Mouse (Mus musculus) heart, postnatal 25 days (tissue): ENCODE measurements around the gene Lgi2. TPM values are rescaled to one million over a fixed set of nuclear protein-coding genes. Genes with fewer than 3 reads are reported as not detected.

Experiments
- DNase-seq: peaks from one replicate; pipeline ENCODE4 v3.0.0; 2022; ENCODE audit warnings: low spot score
- intact Hi-C: fragments of 180-260 bp; cut with DNase I; formaldehyde crosslinking; loops from one replicate; pipeline ENCODE4 v1.15.1; 2025
- total RNA-seq, 2 experiments: library from RNA; stranded (reverse); gene quantifications; 2 replicates each; pipeline ENCODE4 v1.2.3; 2021

The Lgi2 gene
- total RNA-seq, 2 experiments from 2014 or later = 0.42 to 0.49 TPM

- intact Hi-C loops = no loop called here
- no peak for DNase-seq
These were observed 22.5 kb downstream of the Lgi2 start for GRCm38 (mm10) chr5:52543770-52544169.

GRCm38 (mm10) chr5:52540186-52540585 lies 26.1 kb downstream of the Lgi2 start:
- DNase-seq = no peak

DNA sequence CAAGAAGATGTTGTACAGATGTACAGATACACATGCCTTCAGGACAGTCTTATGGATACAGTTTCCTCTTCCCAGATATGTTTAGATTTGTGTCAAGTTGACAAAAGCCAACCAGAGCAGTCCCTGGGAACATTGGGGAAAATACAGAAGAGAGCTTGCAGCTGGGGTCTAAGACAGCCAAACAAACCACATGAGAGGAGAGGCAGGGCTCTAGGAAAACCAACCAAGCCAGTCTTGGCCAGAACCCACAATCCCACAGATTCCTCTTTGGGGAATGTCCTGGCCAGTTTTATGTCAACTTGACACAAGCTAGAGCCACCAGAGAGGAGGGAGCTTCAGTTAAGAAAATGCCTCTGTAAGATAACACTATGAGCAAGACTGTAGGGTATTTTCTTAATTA lies 26.8 kb downstream of the Lgi2 start:
- intact Hi-C loops = no loop called here
- no peak for DNase-seq

More at GRCm38 (mm10) chr5:52540186-52540585, 26.1 kb downstream of the Lgi2 start:
- intact Hi-C loops = no loop called here

- DNase-seq = no peak
- intact Hi-C loops = no loop called here
These were observed 29.2 kb downstream of the Lgi2 start for GRCm38 (mm10) chr5:52537024-52537423.

DNA sequence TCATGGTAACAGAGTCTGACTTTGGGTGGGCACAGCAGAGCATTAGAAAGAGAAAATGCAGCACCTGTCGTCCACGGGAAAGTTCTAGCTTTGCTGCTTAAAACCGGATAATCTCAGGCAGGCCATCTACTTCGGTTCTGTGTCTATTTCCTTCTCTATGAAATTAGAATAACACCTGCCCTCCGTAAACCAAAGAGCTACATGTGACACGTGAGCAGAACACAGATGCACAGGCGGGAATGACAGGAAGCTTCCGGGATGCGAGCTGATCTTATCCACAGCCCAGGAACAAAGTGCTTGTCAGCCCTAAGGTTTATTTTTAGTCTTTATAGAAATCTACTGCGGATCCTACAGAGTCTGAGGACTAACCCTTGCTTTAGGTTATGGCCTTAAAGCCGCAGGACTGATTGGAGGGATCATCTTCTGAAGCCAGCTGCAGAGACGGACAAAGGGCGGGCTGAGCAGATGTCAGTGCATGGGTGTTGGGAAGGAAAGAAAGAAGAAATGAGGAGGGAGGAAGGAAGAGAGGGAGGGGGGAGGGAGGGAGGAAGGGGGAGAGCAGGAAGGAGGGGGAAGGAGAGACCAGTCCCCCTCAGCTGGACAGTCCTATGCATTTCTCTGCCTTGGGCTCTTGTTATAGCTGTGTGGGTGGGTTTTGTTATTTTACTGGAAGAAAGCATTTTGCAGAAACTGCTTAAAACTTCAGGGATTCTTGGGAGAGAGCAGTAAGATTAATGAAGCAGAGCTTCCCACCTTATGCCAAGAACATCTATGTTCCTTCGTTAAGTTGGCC lies 31.3 kb downstream of the Lgi2 start:
- DNase-seq = no peak
- intact Hi-C loops = no loop called here

- DNase-seq = no peak
- intact Hi-C loops = no loop called here
These were observed 32.6 kb downstream of the Lgi2 start for GRCm38 (mm10) chr5:52533705-52534104.

- intact Hi-C loops = no loop called here
- DNase-seq = no peak
These were observed 37.7 kb downstream of the Lgi2 start for GRCm38 (mm10) chr5:52528545-52528944.

DNA sequence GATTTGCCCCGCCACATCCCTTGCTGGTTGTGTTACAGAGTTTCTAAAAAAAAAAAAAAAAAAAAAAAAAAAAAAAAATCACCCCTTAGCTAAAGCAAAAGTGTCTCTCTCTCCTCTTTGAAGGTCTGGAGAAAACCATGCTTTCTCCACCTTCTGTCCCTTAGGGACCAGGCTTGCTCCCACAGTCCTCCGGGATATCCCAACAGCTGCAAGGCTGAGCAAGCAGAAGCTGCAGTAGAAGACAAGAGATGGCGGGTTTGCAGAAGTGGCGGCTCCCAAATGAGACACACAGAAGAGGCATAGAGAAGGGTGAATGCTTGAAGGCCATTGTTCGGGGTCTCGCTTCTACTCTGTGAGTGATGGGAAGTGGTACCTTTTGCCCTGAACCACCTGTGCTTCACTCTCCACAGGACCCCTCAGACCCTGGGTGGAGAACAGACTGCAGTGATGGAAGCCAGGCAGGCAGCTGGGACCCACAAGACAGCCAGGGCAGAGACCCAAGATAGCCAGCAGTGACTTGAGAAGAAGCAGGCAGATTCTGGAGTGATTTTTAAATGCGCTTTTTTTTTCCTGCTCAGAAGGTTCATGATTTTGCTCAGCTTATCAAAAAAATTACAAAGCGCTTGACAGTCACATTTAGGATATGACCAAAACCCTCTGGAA lies 39.8 kb downstream of the Lgi2 start:
- intact Hi-C loops = no loop called here
- DNase-seq = no peak

DNA sequence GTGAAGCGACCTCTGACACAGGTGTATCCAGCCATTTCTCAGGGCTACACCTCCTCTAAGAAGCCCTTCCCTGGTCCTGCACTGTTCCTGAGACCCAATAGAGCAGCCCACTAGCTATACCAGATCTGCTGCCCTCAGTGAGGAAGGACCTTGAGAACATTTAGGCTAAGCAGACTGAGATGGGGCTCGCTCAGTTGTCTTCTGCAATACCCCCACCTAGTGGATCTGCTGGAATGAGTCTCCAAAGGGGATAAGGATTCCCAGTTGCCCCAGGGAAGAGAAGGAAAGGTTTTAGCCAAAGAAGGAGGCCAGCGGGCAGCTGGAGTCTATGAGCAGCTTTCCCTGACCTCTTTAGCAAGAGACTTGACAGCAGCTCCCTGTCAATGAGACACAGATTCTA lies 42.1 kb downstream of the Lgi2 start:
- DNase-seq = no peak
- intact Hi-C loops = loop anchor here (5.0 kb wide), 1 partner anchor 407 kb away; no protein-coding TSS in a partner anchor

DNA sequence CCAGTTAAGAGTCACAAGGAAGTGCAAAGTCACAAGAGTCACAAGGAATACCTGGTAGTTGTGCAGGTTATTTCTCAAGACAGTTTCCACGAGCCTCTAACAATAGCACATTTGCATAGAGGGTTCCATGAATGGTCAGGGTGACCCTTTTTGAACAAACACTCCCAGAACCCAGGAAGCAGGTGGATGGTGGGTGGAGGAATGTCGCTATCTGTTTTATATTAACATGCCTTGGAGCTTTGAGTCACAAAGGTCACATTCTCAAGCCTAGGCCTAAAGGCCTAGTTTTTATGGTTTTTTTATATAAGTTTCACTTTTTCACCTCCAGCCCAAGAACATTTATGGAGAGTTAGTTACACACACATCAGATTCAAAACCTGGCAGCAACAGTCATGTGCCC lies 46.3 kb downstream of the Lgi2 start:
- intact Hi-C loops = loop anchor here (5.0 to 10.0 kb wide), 3 partner anchors 245 to 403 kb away; no protein-coding TSS in a partner anchor
- DNase-seq = no peak

GRCm38 (mm10) chr5:52516072-52516476 lies 50.2 kb downstream of the Lgi2 start:
- intact Hi-C loops = loop anchor here (5.0 to 10.0 kb wide), 2 partner anchors 241 to 306 kb away; no protein-coding TSS in a partner anchor
- DNase-seq = no peak

DNA sequence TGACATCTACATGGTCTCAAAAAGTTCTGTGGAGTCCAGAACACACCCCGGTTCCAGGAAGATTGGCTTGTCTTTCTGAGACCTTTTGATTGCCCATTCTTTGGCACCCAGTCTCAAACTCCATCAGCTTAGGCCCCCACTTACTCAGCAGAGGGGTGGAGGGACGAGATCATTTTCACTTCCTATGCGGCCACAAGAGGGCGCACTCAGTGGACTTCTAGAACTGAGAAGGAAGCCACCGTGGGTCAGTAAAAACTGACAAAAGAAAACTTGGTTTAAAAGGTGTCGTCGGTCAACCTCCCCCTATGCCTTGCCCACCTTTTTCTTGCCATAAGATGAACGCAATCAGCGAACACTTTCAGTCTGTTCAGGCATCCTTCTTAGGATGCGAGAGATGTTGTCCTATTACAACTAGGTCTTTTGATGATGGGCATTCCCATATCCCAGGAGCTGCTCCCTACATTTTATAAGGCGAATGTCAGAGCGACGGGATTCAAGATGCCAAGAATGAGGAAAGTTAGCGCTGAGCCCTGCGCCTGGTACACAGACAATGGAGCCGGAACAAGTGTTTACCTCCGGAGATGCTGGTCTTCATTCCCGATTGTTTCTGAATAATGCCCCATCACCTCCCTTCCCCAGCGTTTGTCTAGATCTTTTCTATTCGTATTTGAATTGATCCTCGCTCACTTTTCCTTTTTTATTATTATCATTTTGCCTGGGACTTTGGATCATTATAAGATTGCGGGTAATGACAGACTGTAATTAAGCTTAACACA lies 50.8 kb downstream of the Lgi2 start:
- intact Hi-C loops = loop anchor here (2.0 to 10.0 kb wide), 3 partner anchors 39 to 307 kb away; no protein-coding TSS in a partner anchor
- DNase-seq = no peak

GRCm38 (mm10) chr5:52511089-52511488 lies 55.2 kb downstream of the Lgi2 start:
- DNase-seq = no peak
- intact Hi-C loops = loop anchor here (10.0 kb wide), 1 partner anchor 236 kb away; no protein-coding TSS in a partner anchor

- intact Hi-C loops = no loop called here
- no peak for DNase-seq
These were observed 56.8 kb downstream of the Lgi2 start for GRCm38 (mm10) chr5:52509416-52509815.

- DNase-seq = no peak
- intact Hi-C loops = no loop called here
These were observed 61.6 kb downstream of the Lgi2 start for GRCm38 (mm10) chr5:52504666-52505065.

- intact Hi-C loops = no loop called here
- DNase-seq = no peak
These were observed 62.1 kb downstream of the Lgi2 start for GRCm38 (mm10) chr5:52504148-52504547.

DNA sequence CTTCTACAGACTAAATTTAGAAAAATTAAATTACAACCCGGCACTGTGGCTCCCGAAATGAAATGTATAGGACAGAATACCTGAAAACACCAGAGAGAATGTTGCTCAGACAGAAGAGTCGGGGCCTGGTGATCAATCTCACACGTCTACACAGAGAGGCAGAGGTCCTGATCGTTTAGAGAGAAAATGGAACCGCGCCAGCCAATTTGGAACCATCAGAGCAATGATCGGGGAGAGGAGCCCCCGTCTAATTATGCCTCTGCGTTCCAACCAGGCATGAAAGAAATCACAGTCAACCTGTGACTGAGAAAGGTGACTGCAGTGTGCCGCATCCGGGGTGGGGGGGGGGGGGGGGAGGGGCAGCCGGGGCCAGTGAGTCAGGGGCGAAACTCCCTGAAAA lies 70.6 kb downstream of the Lgi2 start:
- intact Hi-C loops = no loop called here
- no peak for DNase-seq

DNA sequence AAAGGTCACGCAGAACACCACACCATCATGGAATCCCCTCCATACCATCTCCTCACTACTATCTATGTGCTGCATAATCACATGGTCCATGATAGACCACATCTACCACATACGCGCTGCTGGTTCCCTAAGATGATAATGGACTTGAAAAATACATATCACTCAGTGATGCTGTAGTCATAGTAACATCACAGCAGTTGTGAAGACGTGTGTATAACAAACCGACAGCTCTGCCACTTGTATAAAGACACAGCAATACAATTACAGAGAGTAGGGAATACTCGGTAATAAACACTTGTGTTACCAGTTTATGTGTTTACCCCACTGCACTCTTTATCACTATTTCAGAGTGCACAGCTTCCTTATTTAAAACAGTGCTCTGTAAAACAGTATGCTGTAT lies 74.8 kb downstream of the Lgi2 start:
- DNase-seq = no peak
- intact Hi-C loops = no loop called here

DNA sequence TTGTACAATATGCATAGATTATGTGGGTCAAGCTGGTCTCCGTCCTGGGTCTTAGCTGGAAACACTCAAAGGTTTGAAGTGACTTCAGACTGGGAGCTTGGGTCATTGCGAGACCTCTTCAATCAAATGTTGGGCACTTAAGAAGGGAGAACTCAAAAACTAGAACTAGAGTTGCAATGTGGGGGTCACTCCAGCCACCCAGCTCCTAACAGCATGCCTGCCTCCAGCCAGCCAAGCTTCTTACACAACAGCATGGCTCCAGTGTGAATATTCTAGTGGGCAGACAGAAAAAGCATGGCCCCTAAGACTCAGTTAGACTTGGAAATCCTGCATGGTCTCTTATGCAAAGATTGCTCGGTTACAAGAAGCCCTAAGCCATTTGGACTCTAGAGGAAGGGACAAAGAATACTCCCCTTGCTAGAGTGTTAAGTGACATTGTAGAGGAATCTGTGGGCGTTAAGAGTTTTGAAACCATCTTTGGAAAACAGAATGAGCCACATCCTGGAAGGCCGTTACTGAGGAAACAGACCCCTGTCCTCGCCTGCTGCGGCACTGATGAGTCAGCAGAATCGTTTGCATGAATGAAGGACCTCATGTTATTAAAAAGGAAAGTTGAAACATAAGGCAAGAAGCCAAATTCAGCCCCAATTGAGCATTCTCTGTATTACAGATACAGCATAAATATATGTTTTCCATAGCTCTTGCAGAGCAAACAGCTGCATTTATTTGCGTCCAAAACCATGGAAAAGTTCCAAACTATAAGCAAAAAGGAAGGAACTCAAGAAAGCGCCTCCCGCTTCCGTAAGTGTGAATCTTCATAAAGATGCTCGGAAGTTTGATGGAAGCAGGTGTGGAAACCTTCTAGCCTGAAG lies 78.5 kb downstream of the Lgi2 start:
- DNase-seq = no peak
- intact Hi-C loops = no loop called here
